In the genomic region with DNA sequence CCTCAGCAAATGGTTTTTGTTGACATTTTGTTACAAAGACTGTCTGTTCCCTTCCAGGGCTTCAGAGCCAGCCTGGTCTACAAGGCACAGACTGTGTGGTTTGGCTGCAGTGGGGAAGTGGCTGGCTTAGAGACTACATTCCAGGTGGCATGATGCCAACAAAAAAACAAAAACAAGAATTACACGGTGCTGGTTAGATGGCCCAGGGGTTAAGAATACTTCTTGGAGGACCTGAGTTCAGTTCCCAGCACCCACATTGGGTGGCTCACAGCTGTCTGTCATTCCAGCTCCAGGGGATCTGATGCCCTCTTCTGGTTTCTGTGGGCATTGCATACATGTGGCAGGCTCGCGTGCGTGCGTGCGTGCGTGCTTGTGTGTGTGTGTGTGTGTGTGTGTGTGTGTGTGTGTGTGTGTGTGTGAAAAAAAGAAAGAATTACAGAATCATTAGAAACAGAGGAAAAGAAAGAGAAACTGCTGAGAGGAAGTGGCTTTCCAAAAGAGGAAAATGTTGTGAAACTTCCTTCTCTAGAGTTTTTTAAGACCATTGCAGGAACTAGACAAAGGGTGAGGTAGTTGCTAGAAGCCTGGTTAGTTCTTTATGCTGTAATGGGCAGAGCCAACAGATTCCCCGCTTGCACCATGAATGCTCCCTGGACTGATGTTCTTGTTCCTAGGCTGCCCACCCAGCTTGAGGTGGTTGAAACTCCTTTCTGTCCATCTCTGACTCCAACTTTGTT, we compare ENCODE assay signal across 18 mouse cellular contexts. TPM values are rescaled to one million over a fixed set of nuclear protein-coding genes. Genes with fewer than 3 reads are reported as not detected.
DNase-seq lines count a peak whose midpoint lies in the region; ATAC-seq and TF ChIP-seq lines count a peak whose summit lies in the region.
"Had no signal": no experiment of that assay in that cellular context is flagged by ENCODE, and none has a peak within 500 bp of the region (broad histone marks: within the 10 kb centered on the region; RNA-seq: fewer than 3 reads in every experiment).

No protein-coding gene starts in this region.

- H3K27ac ChIP-seq in liver, adult 2 months (replicated peaks; ENCODE audit: insufficient read depth, low read depth, low read length), result peak overlapping the region; percentile 42; the same call in 1 of the 2 replicates
- H3K27ac ChIP-seq in liver, embryonic 11.5 days (ENCODE audit: low read depth, low read length), result no peak overlapping the region
- H3K27ac ChIP-seq in bone marrow, adult 2 months (ENCODE audit: control insufficient read depth, insufficient read depth, low read depth, low read length, poor library complexity), result peak overlapping the region; percentile 62
- H3K27ac ChIP-seq: embryonic facial prominence, embryonic 13.5 days; hindbrain, embryonic 10.5 days; limb, embryonic 10.5 days had no signal

- H3K9ac ChIP-seq in liver, adult 2 months (ENCODE audit: low read depth, low read length), result no peak overlapping the region
- no peak overlapping the region for H3K9ac ChIP-seq in liver, embryonic 11.5 days (ENCODE audit: low read depth, low read length)
- H3K9ac ChIP-seq: embryonic facial prominence, embryonic 13.5 days had no signal

- no peak overlapping the region for H3K4me2 ChIP-seq in liver, embryonic 11.5 days
- H3K4me2 ChIP-seq: embryonic facial prominence, embryonic 13.5 days had no signal

- ATAC-seq in liver, embryonic 11.5 days (replicated peaks; ENCODE audit: low FRiP score), result no peak
- ATAC-seq in monocyte, adult 5-6 weeks (replicated peaks; ENCODE audit: insufficient number of reproducible peaks, low FRiP score, low TSS enrichment, poor library complexity, severe bottlenecking), result peak; percentile 28; the same call in 1 of the 2 replicates
- no peak for ATAC-seq in erythroblast, adult 5-6 weeks (replicated peaks; ENCODE audit: low FRiP score, poor library complexity, severe bottlenecking)
- ATAC-seq: forebrain, embryonic 14.5 days; Patski had no signal

- 0 out of 2 replicates have a peak, but pooled peaks have one; percentile 16 for TF ChIP-seq CTCF in liver, adult 2 months (IDR thresholded peaks at IDR 0.05; ENCODE audit: low read depth, low read length)
- TF ChIP-seq CTCF in E14TG2a.4 (conservative IDR thresholded peaks at IDR 0.05; ENCODE audit: low read length), result peak; percentile 35
- peak; percentile 15; the same call in 1 of the 2 replicates for TF ChIP-seq CTCF in bone marrow, adult 2 months (IDR thresholded peaks at IDR 0.05; ENCODE audit: control insufficient read depth, insufficient read depth, low read length)

- peaks cover 13% of the 10 kb centered on the region; the same call in 1 of the 2 replicates for H3K79me2 ChIP-seq in liver, adult 2 months (ENCODE audit: control insufficient read depth, insufficient read depth, low read length)

- H3K36me3 ChIP-seq in liver, adult 2 months (ENCODE audit: control insufficient read depth, insufficient read depth, low read length), result no peaks in the 10 kb centered on the region
- no peaks in the 10 kb centered on the region for H3K36me3 ChIP-seq in liver, embryonic 11.5 days (ENCODE audit: control insufficient read depth, insufficient read depth, low read length)
- no peaks in the 10 kb centered on the region for H3K36me3 ChIP-seq in E14TG2a.4 (ENCODE audit: insufficient read depth, low read length)
- H3K36me3 ChIP-seq: embryonic facial prominence, embryonic 13.5 days; hindbrain, embryonic 10.5 days; limb, embryonic 10.5 days had no signal

- peaks cover 38% of the 10 kb centered on the region for H3K4me1 ChIP-seq in liver, adult 2 months (ENCODE audit: control insufficient read depth, insufficient read depth, low read length)
- peaks cover 12% of the 10 kb centered on the region for H3K4me1 ChIP-seq in liver, embryonic 11.5 days (replicated peaks; ENCODE audit: control insufficient read depth, insufficient read depth, low read length)
- peaks cover 54% of the 10 kb centered on the region for H3K4me1 ChIP-seq in E14TG2a.4 (replicated peaks; ENCODE audit: low read depth, low read length)
- H3K4me1 ChIP-seq in bone marrow, adult 2 months (ENCODE audit: control insufficient read depth, insufficient read depth, low read length), result peaks cover 28% of the 10 kb centered on the region

- no peak for TF ChIP-seq POLR2A in liver, adult 2 months (IDR thresholded peaks at IDR 0.05; ENCODE audit: extremely low read depth, insufficient read depth, low read length)
- no peak for TF ChIP-seq POLR2A in bone marrow, adult 2 months (IDR thresholded peaks at IDR 0.05; ENCODE audit: borderline replicate concordance, control insufficient read depth, low read depth, low read length)

- peak; percentile 65 for DNase-seq in liver, adult 2 months (ENCODE audit: extremely low read depth, low read depth, low spot score)
- DNase-seq in liver, embryonic 11.5 days (ENCODE audit: low spot score), result no peak
- DNase-seq in retina, embryonic 14.5 days (ENCODE audit: low spot score), result no peak
- DNase-seq in cerebellum, adult 18-20 months, result no peak
- DNase-seq: cerebellum, postnatal 14 days; kidney, adult 9 months; lung, postnatal 36 days; right cerebral cortex, postnatal 4 days had no signal

- 81% methylated on average over 8 of the region's 8 CpGs for WGBS in liver, adult 2 months
- WGBS in liver, embryonic 11.5 days, result 92% methylated on average over 8 of the region's 8 CpGs
- WGBS in bone marrow, adult 2 months, result 74% methylated on average over 8 of the region's 8 CpGs

- no peak overlapping the region for H3K4me3 ChIP-seq in liver, adult 2 months (ENCODE audit: insufficient read depth, low read depth, low read length)
- H3K4me3 ChIP-seq in liver, embryonic 11.5 days (ENCODE audit: low read depth, low read length), result no peak overlapping the region
- H3K4me3 ChIP-seq in E14TG2a.4 (replicated peaks; ENCODE audit: low read length), result no peak overlapping the region
- H3K4me3 ChIP-seq in bone marrow, adult 2 months (replicated peaks; ENCODE audit: control insufficient read depth, low read depth, low read length), result no peak overlapping the region
- H3K4me3 ChIP-seq: embryonic facial prominence, embryonic 13.5 days; hindbrain, embryonic 10.5 days; limb, embryonic 10.5 days had no signal

- peaks cover 3% of the 10 kb centered on the region; the same call in 1 of the 2 replicates for H3K9me3 ChIP-seq in liver, embryonic 11.5 days (ENCODE audit: control insufficient read depth, low read length)
- no peaks in the 10 kb centered on the region for H3K9me3 ChIP-seq in E14TG2a.4 (ENCODE audit: low read length)
- H3K9me3 ChIP-seq: hindbrain, embryonic 10.5 days; limb, embryonic 10.5 days had no signal

- H3K27me3 ChIP-seq in liver, adult 2 months (ENCODE audit: control insufficient read depth, insufficient read depth, low read length), result no peaks in the 10 kb centered on the region
- H3K27me3 ChIP-seq in liver, embryonic 11.5 days (replicated peaks; ENCODE audit: control insufficient read depth, insufficient read depth, low read length), result no peaks in the 10 kb centered on the region
- no peaks in the 10 kb centered on the region for H3K27me3 ChIP-seq in E14TG2a.4 (ENCODE audit: insufficient read depth, low read length)
- H3K27me3 ChIP-seq: embryonic facial prominence, embryonic 13.5 days; Patski had no signal

RNA-seq across cellular contexts. Expression of a gene that starts 24.9 kb away (rescaled TPM):
- 18.2 and 20.7 TPM in 2 replicates for total RNA-seq in liver, adult 2 months (2014; rRNA removed)
- 30.8 and 36.1 TPM in 2 replicates for polyA plus RNA-seq in liver, adult 2 months (2012; rRNA removed)
- 14.1 and 14.8 TPM in 2 replicates for polyA plus RNA-seq in liver, embryonic 11.5 days (2014; fragmentation: Nextera tagmentation; extraction: Ambion mirVana)
- 10.0 and 11.9 TPM in 2 replicates for polyA plus RNA-seq in bone marrow, adult 2 months (2011; ENCODE audit: insufficient read depth, insufficient read length, low replicate concordance, missing spikeins)
- total RNA-seq in monocyte, adult 5-6 weeks (2017), result 99.6 to 134 TPM (median 117 TPM) in 3 replicates
- 18.8 and 56.0 TPM in 2 replicates for total RNA-seq in erythroblast, adult 5-6 weeks (2015; ENCODE audit: low replicate concordance)
- 58.7 and 68.4 TPM in 2 replicates for total RNA-seq in erythroblast, adult 5-6 weeks (2017; ENCODE audit: low replicate concordance)

RNA-seq across cellular contexts. Expression of a gene that starts 33.7 kb away (rescaled TPM):
- total RNA-seq in liver, adult 2 months (2014; rRNA removed), result 15.0 and 19.9 TPM in 2 replicates
- polyA plus RNA-seq in liver, adult 2 months (2012; rRNA removed), result 15.6 and 16.7 TPM in 2 replicates
- 1.2 TPM in 2 replicates for polyA plus RNA-seq in liver, embryonic 11.5 days (2014; fragmentation: Nextera tagmentation; extraction: Ambion mirVana)
- 61.3 and 112 TPM in 2 replicates for polyA plus RNA-seq in bone marrow, adult 2 months (2011; ENCODE audit: insufficient read depth, insufficient read length, low replicate concordance, missing spikeins)
- 306 to 404 TPM (median 339 TPM) in 3 replicates for total RNA-seq in monocyte, adult 5-6 weeks (2017)
- total RNA-seq in erythroblast, adult 5-6 weeks (2015; ENCODE audit: low replicate concordance), result 2.9 and 22.8 TPM in 2 replicates
- 36.4 and 49.5 TPM in 2 replicates for total RNA-seq in erythroblast, adult 5-6 weeks (2017; ENCODE audit: low replicate concordance)

RNA-seq across cellular contexts. Expression of a gene that starts 39.4 kb away (rescaled TPM):
- 7.2 and 9.1 TPM in 2 replicates for total RNA-seq in liver, adult 2 months (2014; rRNA removed)
- 12.1 and 14.0 TPM in 2 replicates for polyA plus RNA-seq in liver, adult 2 months (2012; rRNA removed)
- 24.8 and 29.5 TPM in 2 replicates for polyA plus RNA-seq in liver, embryonic 11.5 days (2014; fragmentation: Nextera tagmentation; extraction: Ambion mirVana)
- polyA plus RNA-seq in bone marrow, adult 2 months (2011; ENCODE audit: insufficient read depth, insufficient read length, low replicate concordance, missing spikeins), result 38.5 and 66.7 TPM in 2 replicates
- 17.1 to 24.7 TPM (median 21.6 TPM) in 3 replicates for total RNA-seq in monocyte, adult 5-6 weeks (2017)
- total RNA-seq in erythroblast, adult 5-6 weeks (2015; ENCODE audit: low replicate concordance), result 6.3 and 11.5 TPM in 2 replicates
- 3.6 and 8.9 TPM in 2 replicates for total RNA-seq in erythroblast, adult 5-6 weeks (2017; ENCODE audit: low replicate concordance)

RNA-seq across cellular contexts. Expression of a gene that starts 56.5 kb away (rescaled TPM):
- not detected in 2 replicates for total RNA-seq in liver, adult 2 months (2014; rRNA removed)
- not detected in 2 replicates for polyA plus RNA-seq in liver, adult 2 months (2012; rRNA removed)
- 0.45 TPM in 1 of 2 replicates, not detected in the other for polyA plus RNA-seq in liver, embryonic 11.5 days (2014; fragmentation: Nextera tagmentation; extraction: Ambion mirVana)
- polyA plus RNA-seq in bone marrow, adult 2 months (2011; ENCODE audit: insufficient read depth, insufficient read length, low replicate concordance, missing spikeins), result not detected in 2 replicates
- 3.1 to 6.6 TPM in 2 of 3 replicates, not detected in the other for total RNA-seq in monocyte, adult 5-6 weeks (2017)
- not detected in 2 replicates for total RNA-seq in erythroblast, adult 5-6 weeks (2015; ENCODE audit: low replicate concordance)
- total RNA-seq in erythroblast, adult 5-6 weeks (2017; ENCODE audit: low replicate concordance), result not detected in 2 replicates
- total RNA-seq: heart, adult 8-10 months had no signal
- polyA plus RNA-seq: limb, embryonic 10.5 days had no signal

RNA-seq across cellular contexts. Expression of a gene that starts 58.6 kb away (rescaled TPM):
- total RNA-seq in liver, adult 2 months (2014; rRNA removed), result 70.3 and 76.0 TPM in 2 replicates
- 75.9 and 80.3 TPM in 2 replicates for polyA plus RNA-seq in liver, adult 2 months (2012; rRNA removed)
- 166 and 173 TPM in 2 replicates for polyA plus RNA-seq in liver, embryonic 11.5 days (2014; fragmentation: Nextera tagmentation; extraction: Ambion mirVana)
- 65.5 and 112 TPM in 2 replicates for polyA plus RNA-seq in bone marrow, adult 2 months (2011; ENCODE audit: insufficient read depth, insufficient read length, low replicate concordance, missing spikeins)
- total RNA-seq in monocyte, adult 5-6 weeks (2017), result 111 to 131 TPM (median 120 TPM) in 3 replicates
- total RNA-seq in erythroblast, adult 5-6 weeks (2015; ENCODE audit: low replicate concordance), result 86.5 and 91.5 TPM in 2 replicates
- 36.9 and 54.7 TPM in 2 replicates for total RNA-seq in erythroblast, adult 5-6 weeks (2017; ENCODE audit: low replicate concordance)
